Mouse (Mus musculus) ES-Bruce4 (cell line): ENCODE measurements around the gene Snd1.

Source experiments
- CTCF ChIP-seq: IDR thresholded peaks from one replicate; pipeline ENCODE4 v1.8.1; 2011; ENCODE audit warnings: low read depth, low read length
- EP300 ChIP-seq: IDR thresholded peaks from 2 replicates; pipeline ENCODE4 v1.6.1; 2011; ENCODE audit warnings: low read depth, low read length; ENCODE audit not compliant: insufficient read depth
- POLR2A ChIP-seq: IDR thresholded peaks from one replicate; pipeline ENCODE4 v1.8.1; 2011; ENCODE audit warnings: low read length; ENCODE audit not compliant: insufficient read depth

DNA sequence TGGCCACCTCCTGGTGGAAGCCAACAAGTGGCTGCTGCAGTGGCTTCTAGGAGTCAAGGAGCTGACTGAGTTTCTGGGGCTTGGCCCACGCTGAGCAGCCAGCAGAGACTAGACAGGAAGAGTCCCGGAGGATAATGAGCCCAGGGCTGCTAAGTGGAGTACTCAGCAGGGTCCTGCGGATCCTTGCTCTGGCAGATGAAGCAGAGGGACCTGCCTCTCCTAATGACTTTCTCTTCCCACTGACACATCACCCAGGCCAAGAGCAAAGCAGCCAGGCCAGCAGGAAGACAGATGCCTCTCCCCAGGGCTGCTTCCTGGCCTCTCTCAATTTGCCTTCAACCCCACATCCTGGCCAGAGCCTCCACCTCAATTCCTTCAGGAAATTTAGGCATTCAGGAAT lies 380.5 kb downstream of the Snd1 start:
- TF ChIP-seq CTCF (no peak), POLR2A (no peak), EP300 (no peak)
